Mouse (Mus musculus): ENCODE data around the gene Dpf3. TPM values are rescaled to one million over a fixed set of nuclear protein-coding genes. Genes with fewer than 3 reads are reported as not detected.

Gene Dpf3
- polyA plus RNA-seq, 1 experiment, result 26.0 TPM

GRCm38 (mm10) chr12:83328899-83329298, 158.6 kb downstream of the Dpf3 start:
- Histone ChIP-seq H3K27ac (ENCODE audit: control insufficient read depth, insufficient read depth, low read depth, low read length) (peak overlapping the region; percentile 54), H3K4me3 (ENCODE audit: control insufficient read depth, low read depth, low read length) (no peak overlapping the region), H3K4me1 (ENCODE audit: control insufficient read depth, insufficient read depth, low read length) (no peaks in the 10 kb centered on the region; the same call in 1 of the 2 replicates), H3K36me3 (ENCODE audit: control insufficient read depth, insufficient read depth, low read length) (no peaks in the 10 kb centered on the region), H3K27me3 (ENCODE audit: control insufficient read depth, insufficient read depth, low read length) (no peaks in the 10 kb centered on the region)
- TF ChIP-seq POLR2A (IDR thresholded peaks at IDR 0.05; ENCODE audit: control insufficient read depth, low read depth, low read length) (no peak), CTCF (IDR thresholded peaks at IDR 0.05; ENCODE audit: control insufficient read depth, insufficient read depth, insufficient replicate concordance, low read depth, low read length) (no peak)

DNA sequence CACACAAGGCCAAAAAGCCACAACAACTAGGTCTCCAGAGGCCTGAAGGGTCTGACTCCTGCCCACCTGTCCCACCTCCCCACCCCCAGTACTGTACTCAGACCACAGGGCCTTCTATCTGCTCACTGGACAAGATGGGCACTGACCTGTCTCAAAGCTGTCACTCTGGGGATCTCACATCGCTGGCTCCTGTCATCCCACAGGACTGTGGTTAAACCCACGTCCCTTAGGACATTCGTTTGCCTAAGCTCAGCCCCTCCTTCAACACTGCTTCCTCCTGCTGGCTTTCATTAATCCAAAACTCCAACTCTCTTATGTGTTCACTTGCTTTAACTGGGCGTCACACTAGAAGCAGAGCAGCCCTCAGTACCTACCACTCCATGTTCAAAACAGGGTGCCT, 159.0 kb downstream of the Dpf3 start:
- no peak for TF ChIP-seq POLR2A (IDR thresholded peaks at IDR 0.05; ENCODE audit: control insufficient read depth, low read depth, low read length)
- no peak for TF ChIP-seq CTCF (IDR thresholded peaks at IDR 0.05; ENCODE audit: control insufficient read depth, insufficient read depth, insufficient replicate concordance, low read depth, low read length)
- no peaks in the 10 kb centered on the region for H3K36me3 ChIP-seq (ENCODE audit: control insufficient read depth, insufficient read depth, low read length)
- H3K4me1 ChIP-seq (ENCODE audit: control insufficient read depth, insufficient read depth, low read length), result no peaks in the 10 kb centered on the region; the same call in 1 of the 2 replicates
- peak overlapping the region; percentile 54 for H3K27ac ChIP-seq (ENCODE audit: control insufficient read depth, insufficient read depth, low read depth, low read length)
- H3K27me3 ChIP-seq (ENCODE audit: control insufficient read depth, insufficient read depth, low read length), result no peaks in the 10 kb centered on the region
- H3K4me3 ChIP-seq (ENCODE audit: control insufficient read depth, low read depth, low read length), result no peak overlapping the region

DNA sequence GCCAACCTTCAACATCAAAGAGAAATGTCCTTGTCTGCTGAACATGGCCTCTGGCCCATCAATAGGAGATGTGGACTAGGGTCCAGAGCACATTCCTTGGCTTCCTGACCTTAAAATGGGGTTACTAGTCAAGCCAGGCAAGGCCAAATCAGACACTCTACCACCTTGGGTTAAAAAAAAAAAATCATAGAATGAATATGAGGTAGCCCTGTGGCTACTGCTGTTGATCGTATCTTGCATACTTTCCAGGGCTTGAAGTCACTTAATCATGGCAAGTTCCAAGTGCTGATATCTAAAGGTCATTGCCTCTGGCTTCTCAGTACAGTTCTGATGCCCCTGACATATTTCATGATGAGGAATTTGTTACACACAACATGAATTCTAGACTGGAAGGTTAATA, 160.1 kb downstream of the Dpf3 start:
- no peak overlapping the region for H3K4me3 ChIP-seq (ENCODE audit: control insufficient read depth, low read depth, low read length)
- no peaks in the 10 kb centered on the region for H3K27me3 ChIP-seq (ENCODE audit: control insufficient read depth, insufficient read depth, low read length)
- TF ChIP-seq CTCF (IDR thresholded peaks at IDR 0.05; ENCODE audit: control insufficient read depth, insufficient read depth, insufficient replicate concordance, low read depth, low read length), result no peak
- no peak for TF ChIP-seq POLR2A (IDR thresholded peaks at IDR 0.05; ENCODE audit: control insufficient read depth, low read depth, low read length)
- H3K36me3 ChIP-seq (ENCODE audit: control insufficient read depth, insufficient read depth, low read length), result no peaks in the 10 kb centered on the region
- H3K27ac ChIP-seq (ENCODE audit: control insufficient read depth, insufficient read depth, low read depth, low read length), result peak overlapping the region; percentile 74
- no peaks in the 10 kb centered on the region; the same call in 1 of the 2 replicates for H3K4me1 ChIP-seq (ENCODE audit: control insufficient read depth, insufficient read depth, low read length)

DNA sequence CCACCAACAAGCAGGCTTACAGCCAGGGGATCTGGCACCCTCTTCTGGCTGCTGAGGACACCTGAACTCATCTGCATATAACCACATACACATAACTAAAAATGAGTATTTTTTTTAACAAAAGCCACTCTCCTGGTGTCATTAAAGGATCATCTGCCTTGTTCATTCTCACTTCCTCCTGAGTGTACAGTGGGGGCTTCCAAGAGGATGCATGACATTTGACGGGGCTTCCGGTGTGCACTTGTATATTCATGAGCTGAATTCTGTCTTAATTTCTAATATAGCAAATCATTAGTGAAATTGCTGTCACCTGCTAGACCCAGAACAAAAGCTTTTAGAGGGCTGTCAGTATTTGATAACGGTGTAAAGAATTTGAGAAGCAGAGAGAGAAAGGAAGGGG, 166.8 kb downstream of the Dpf3 start:
- Histone ChIP-seq H3K36me3 (ENCODE audit: control insufficient read depth, insufficient read depth, low read length) (no peaks in the 10 kb centered on the region), H3K4me1 (ENCODE audit: control insufficient read depth, insufficient read depth, low read length) (no peaks in the 10 kb centered on the region; the same call in 1 of the 2 replicates), H3K27me3 (ENCODE audit: control insufficient read depth, insufficient read depth, low read length) (no peaks in the 10 kb centered on the region), H3K27ac (ENCODE audit: control insufficient read depth, insufficient read depth, low read depth, low read length) (no peak overlapping the region), H3K4me3 (ENCODE audit: control insufficient read depth, low read depth, low read length) (no peak overlapping the region)
- no peak for TF ChIP-seq CTCF (IDR thresholded peaks at IDR 0.05; ENCODE audit: control insufficient read depth, insufficient read depth, insufficient replicate concordance, low read depth, low read length)
- no peak for TF ChIP-seq POLR2A (IDR thresholded peaks at IDR 0.05; ENCODE audit: control insufficient read depth, low read depth, low read length)

GRCm38 (mm10) chr12:83317646-83318443, 169.7 kb downstream of the Dpf3 start:
- Histone ChIP-seq H3K36me3 (ENCODE audit: control insufficient read depth, insufficient read depth, low read length) (no peaks in the 10 kb centered on the region), H3K27me3 (ENCODE audit: control insufficient read depth, insufficient read depth, low read length) (no peaks in the 10 kb centered on the region), H3K27ac (ENCODE audit: control insufficient read depth, insufficient read depth, low read depth, low read length) (peak overlapping the region; percentile 25), H3K4me1 (ENCODE audit: control insufficient read depth, insufficient read depth, low read length) (no peaks in the 10 kb centered on the region), H3K4me3 (ENCODE audit: control insufficient read depth, low read depth, low read length) (no peak overlapping the region)
- TF ChIP-seq POLR2A (IDR thresholded peaks at IDR 0.05; ENCODE audit: control insufficient read depth, low read depth, low read length), result no peak
- TF ChIP-seq CTCF (IDR thresholded peaks at IDR 0.05; ENCODE audit: control insufficient read depth, insufficient read depth, insufficient replicate concordance, low read depth, low read length), result no peak

- Histone ChIP-seq H3K4me1 (ENCODE audit: control insufficient read depth, insufficient read depth, low read length) (no peaks in the 10 kb centered on the region), H3K27me3 (ENCODE audit: control insufficient read depth, insufficient read depth, low read length) (no peaks in the 10 kb centered on the region), H3K36me3 (ENCODE audit: control insufficient read depth, insufficient read depth, low read length) (no peaks in the 10 kb centered on the region), H3K27ac (ENCODE audit: control insufficient read depth, insufficient read depth, low read depth, low read length) (no peak overlapping the region), H3K4me3 (ENCODE audit: control insufficient read depth, low read depth, low read length) (no peak overlapping the region)
- TF ChIP-seq CTCF (IDR thresholded peaks at IDR 0.05; ENCODE audit: control insufficient read depth, insufficient read depth, insufficient replicate concordance, low read depth, low read length) (no peak), POLR2A (IDR thresholded peaks at IDR 0.05; ENCODE audit: control insufficient read depth, low read depth, low read length) (no peak)
These were observed 172.8 kb downstream of the Dpf3 start for GRCm38 (mm10) chr12:83314666-83315065.

GRCm38 (mm10) chr12:83312818-83313217, 174.7 kb downstream of the Dpf3 start:
- H3K36me3 ChIP-seq (ENCODE audit: control insufficient read depth, insufficient read depth, low read length), result no peaks in the 10 kb centered on the region
- H3K27me3 ChIP-seq (ENCODE audit: control insufficient read depth, insufficient read depth, low read length), result no peaks in the 10 kb centered on the region
- H3K4me1 ChIP-seq (ENCODE audit: control insufficient read depth, insufficient read depth, low read length), result no peaks in the 10 kb centered on the region; the same call in 1 of the 2 replicates
- no peak for TF ChIP-seq CTCF (IDR thresholded peaks at IDR 0.05; ENCODE audit: control insufficient read depth, insufficient read depth, insufficient replicate concordance, low read depth, low read length)
- no peak overlapping the region for H3K4me3 ChIP-seq (ENCODE audit: control insufficient read depth, low read depth, low read length)
- H3K27ac ChIP-seq (ENCODE audit: control insufficient read depth, insufficient read depth, low read depth, low read length), result no peak overlapping the region

Data from testis, adult 2 months (tissue).